9 mouse cellular contexts compared by ENCODE assay signal in the genomic region with DNA sequence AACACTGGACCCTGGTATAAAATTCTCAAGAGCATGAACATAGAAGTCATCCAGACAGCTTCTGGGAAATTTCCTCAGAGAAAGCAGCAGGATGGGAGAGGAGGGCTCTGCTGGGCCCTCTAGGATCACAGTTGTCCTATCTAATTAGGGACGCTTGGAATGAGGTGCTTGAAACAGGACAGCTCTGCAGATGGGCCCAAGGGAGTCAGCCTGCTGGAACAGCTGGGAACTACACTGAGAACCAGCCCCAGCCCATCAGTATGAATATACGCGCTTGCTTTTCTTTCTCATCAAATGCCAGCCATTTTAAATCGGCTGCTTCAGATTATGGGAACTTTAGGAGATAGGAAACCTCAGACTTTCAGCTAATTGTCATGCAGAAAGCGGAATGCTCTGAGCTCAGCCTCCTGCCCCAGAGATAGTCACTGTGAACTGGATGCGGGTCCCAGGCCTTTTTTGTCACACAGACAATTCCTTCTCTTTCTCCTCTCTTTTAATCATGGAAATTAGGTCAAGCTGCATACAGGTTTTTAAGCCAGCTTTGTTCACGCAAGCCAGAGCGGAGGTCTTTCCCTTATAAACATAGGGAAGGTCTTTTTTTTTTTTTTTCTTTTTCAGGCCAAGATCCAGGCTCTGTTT.
DNase-seq lines count a peak whose midpoint lies in the region; ATAC-seq and TF ChIP-seq lines count a peak whose summit lies in the region.
"Had no signal": no experiment of that assay in that cellular context is flagged by ENCODE, and none has a peak within 500 bp of the region (broad histone marks: within the 10 kb centered on the region; RNA-seq: fewer than 3 reads in every experiment).

No protein-coding gene starts in this region.

- H3K9me3 ChIP-seq in forebrain, embryonic 12.5 days, result no peaks in the 10 kb centered on the region
- H3K9me3 ChIP-seq in stomach, postnatal 0 days (ENCODE audit: control insufficient read depth, low read length), result no peaks in the 10 kb centered on the region
- H3K9me3 ChIP-seq: G1E had no signal

- peaks cover 23% of the 10 kb centered on the region for H3K4me1 ChIP-seq in forebrain, embryonic 12.5 days
- H3K4me1 ChIP-seq in stomach, postnatal 0 days (replicated peaks; ENCODE audit: control insufficient read depth, insufficient read depth), result no peaks in the 10 kb centered on the region

- ATAC-seq in forebrain, embryonic 12.5 days (ENCODE audit: low FRiP score), result peak; percentile 71
- no peak for ATAC-seq in stomach, postnatal 0 days (ENCODE audit: low FRiP score, low TSS enrichment)

- no peak overlapping the region for H3K27ac ChIP-seq in forebrain, embryonic 12.5 days
- H3K27ac ChIP-seq in stomach, postnatal 0 days (replicated peaks), result no peak overlapping the region

- H3K27me3 ChIP-seq in forebrain, embryonic 12.5 days, result no peaks in the 10 kb centered on the region
- H3K27me3 ChIP-seq in stomach, postnatal 0 days (ENCODE audit: control insufficient read depth, insufficient read depth, low read length), result no peaks in the 10 kb centered on the region

- no peak overlapping the region for H3K9ac ChIP-seq in forebrain, embryonic 12.5 days
- no peak overlapping the region for H3K9ac ChIP-seq in stomach, postnatal 0 days (ENCODE audit: low read length)

- H3K4me2 ChIP-seq in forebrain, embryonic 12.5 days, result no peak overlapping the region
- no peak overlapping the region for H3K4me2 ChIP-seq in stomach, postnatal 0 days (replicated peaks; ENCODE audit: low read depth)

- peak; percentile 52 for DNase-seq in lung, postnatal 10 days
- no peak for DNase-seq in lung, postnatal 36 days
- DNase-seq in lung, postnatal 4 days, result peak; percentile 36 to 59
- no peak for DNase-seq in stomach, postnatal 0 days (ENCODE audit: low spot score)
- no peak for DNase-seq in ovary, adult 18-20 months (ENCODE audit: low spot score)
- DNase-seq in adrenal gland, postnatal 25 days, result no peak
- DNase-seq: thymus, adult 2 months had no signal

- peak; percentile 14; the same call in 1 of the 2 replicates for TF ChIP-seq CTCF in stomach, postnatal 0 days (IDR thresholded peaks at IDR 0.05; ENCODE audit: low read depth)

- H3K36me3 ChIP-seq in forebrain, embryonic 12.5 days (replicated peaks), result no peaks in the 10 kb centered on the region
- H3K36me3 ChIP-seq in stomach, postnatal 0 days (ENCODE audit: control insufficient read depth, insufficient read depth, low read length), result no peaks in the 10 kb centered on the region
- H3K36me3 ChIP-seq: G1E had no signal

- WGBS in forebrain, embryonic 12.5 days, result 23% methylated on average over 8 of the region's 8 CpGs
- 66% methylated on average over 8 of the region's 8 CpGs for WGBS in stomach, postnatal 0 days

- H3K4me3 ChIP-seq in forebrain, embryonic 12.5 days (replicated peaks), result no peak overlapping the region
- H3K4me3 ChIP-seq in stomach, postnatal 0 days (ENCODE audit: low read depth, low read length), result no peak overlapping the region

- TF ChIP-seq EP300 in stomach, postnatal 0 days (optimal IDR thresholded peaks at IDR 0.05), result no peak

Comparison
In these comparisons a context has a peak if more than half of its experiments do, and no peak if none do; other contexts are left out.
1. DNase-seq: peak in lung, postnatal 10 days (single experiment) and lung, postnatal 4 days (2 of 2); none in lung, postnatal 36 days (single experiment), stomach, postnatal 0 days (single experiment), ovary, adult 18-20 months (single experiment) and adrenal gland, postnatal 25 days (single experiment).